8 mouse cellular contexts compared by ENCODE assay signal in the genomic region with DNA sequence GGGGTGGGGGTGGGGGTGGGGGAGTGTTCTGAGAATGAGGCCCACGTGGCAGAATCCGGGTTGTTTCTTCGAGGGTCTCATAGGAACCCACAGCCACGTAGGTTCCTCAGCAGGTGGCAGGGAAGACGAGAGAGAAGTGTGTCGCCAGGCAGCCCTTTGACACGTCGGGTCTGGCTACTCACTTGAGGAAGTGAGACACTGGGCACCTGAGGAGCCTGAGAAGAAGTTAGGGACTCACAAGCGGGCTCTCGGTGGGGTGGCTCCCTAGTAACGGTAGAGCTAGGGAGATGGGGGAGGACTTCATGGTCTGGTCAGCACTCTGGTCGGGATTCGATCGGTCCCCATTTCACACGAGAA. TPM values are rescaled to one million over a fixed set of nuclear protein-coding genes. Genes with fewer than 3 reads are reported as not detected.
A peak's percentile ranks its signal among the peaks of the same experiment; 100 is the strongest.
DNase-seq lines count a peak whose midpoint lies in the region; ATAC-seq and TF ChIP-seq lines count a peak whose summit lies in the region.

A gene (plus strand): TSS at position 79 of the 357 bp plus-strand sequence.

- no peak for DNase-seq in liver, adult 2 months (ENCODE audit: extremely low read depth, low read depth, low spot score)
- DNase-seq in liver = no peak
- DNase-seq in adrenal gland, postnatal 25 days = no peak
- no peak for DNase-seq in frontal cortex, adult 2 months (ENCODE audit: extremely low spot score in 1 of 2, low spot score in 1 of 2)
- no peak for DNase-seq in testis, postnatal 14 days (ENCODE audit: low spot score)

- no peaks in the 10 kb centered on the region for H3K9me3 ChIP-seq in hindbrain, embryonic 13.5 days
- H3K9me3 ChIP-seq in liver, embryonic 12.5 days (replicated peaks) = no peaks in the 10 kb centered on the region
- no peaks in the 10 kb centered on the region for H3K9me3 ChIP-seq in stomach, embryonic 15.5 days

- H3K27ac ChIP-seq in liver, adult 2 months (replicated peaks; ENCODE audit: insufficient read depth, low read depth, low read length) = peak within 1 kb of the TSS; percentile 95
- H3K27ac ChIP-seq in hindbrain, embryonic 13.5 days = peak within 1 kb of the TSS; percentile 97
- H3K27ac ChIP-seq in liver, embryonic 12.5 days = peak within 1 kb of the TSS; percentile 97
- peak within 1 kb of the TSS; percentile 96 for H3K27ac ChIP-seq in stomach, embryonic 15.5 days

- no peak for TF ChIP-seq POLR2A in liver, adult 2 months (IDR thresholded peaks at IDR 0.05; ENCODE audit: extremely low read depth, insufficient read depth, low read length)

- peak within 1 kb of the TSS; percentile 94 for H3K9ac ChIP-seq in liver, adult 2 months (ENCODE audit: low read depth, low read length)
- peak within 1 kb of the TSS; percentile 89 for H3K9ac ChIP-seq in hindbrain, embryonic 13.5 days
- peak within 1 kb of the TSS; percentile 96 for H3K9ac ChIP-seq in liver, embryonic 12.5 days
- H3K9ac ChIP-seq in stomach, embryonic 15.5 days = peak within 1 kb of the TSS; percentile 94

- peaks cover 5% of the 10 kb centered on the region; the same call in 1 of the 2 replicates for H3K79me2 ChIP-seq in liver, adult 2 months (ENCODE audit: control insufficient read depth, insufficient read depth, low read length)

- no peak for TF ChIP-seq CTCF in liver, adult 2 months (IDR thresholded peaks at IDR 0.05; ENCODE audit: low read depth, low read length)

- H3K4me3 ChIP-seq in liver, adult 2 months (ENCODE audit: insufficient read depth, low read depth, low read length) = peak within 1 kb of the TSS; percentile 89
- H3K4me3 ChIP-seq in hindbrain, embryonic 13.5 days = peak within 1 kb of the TSS; percentile 99
- H3K4me3 ChIP-seq in liver, embryonic 12.5 days = peak within 1 kb of the TSS; percentile 99
- H3K4me3 ChIP-seq in stomach, embryonic 15.5 days (replicated peaks) = peak within 1 kb of the TSS; percentile 98

- H3K36me3 ChIP-seq in liver, adult 2 months (ENCODE audit: control insufficient read depth, insufficient read depth, low read length) = peaks cover 16% of the 10 kb centered on the region
- H3K36me3 ChIP-seq in hindbrain, embryonic 13.5 days = peaks cover 19% of the 10 kb centered on the region
- peaks cover 28% of the 10 kb centered on the region for H3K36me3 ChIP-seq in liver, embryonic 12.5 days
- H3K36me3 ChIP-seq in stomach, embryonic 15.5 days = peaks cover 17% of the 10 kb centered on the region

- WGBS in liver, adult 2 months = 1% methylated on average over 15 of the region's 15 CpGs
- WGBS in hindbrain, embryonic 13.5 days = 0% methylated on average over 15 of the region's 15 CpGs
- 0% methylated on average over 15 of the region's 15 CpGs for WGBS in liver, embryonic 12.5 days (ENCODE audit: insufficient replicate concordance)
- WGBS in stomach, embryonic 15.5 days = under 1% methylated on average over 15 of the region's 15 CpGs

- H3K4me2 ChIP-seq in hindbrain, embryonic 13.5 days = peak within 1 kb of the TSS; percentile 89
- H3K4me2 ChIP-seq in liver, embryonic 12.5 days = peak within 1 kb of the TSS; percentile 96
- peak within 1 kb of the TSS; percentile 79 for H3K4me2 ChIP-seq in stomach, embryonic 15.5 days

- ATAC-seq in hindbrain, embryonic 13.5 days (ENCODE audit: low FRiP score) = peak; percentile 57
- ATAC-seq in liver, embryonic 12.5 days = peak; percentile 52
- ATAC-seq in stomach, embryonic 15.5 days (ENCODE audit: insufficient read depth, low FRiP score, low read depth) = peak; percentile 33

- no peaks in the 10 kb centered on the region for H3K27me3 ChIP-seq in liver, adult 2 months (ENCODE audit: control insufficient read depth, insufficient read depth, low read length)
- H3K27me3 ChIP-seq in hindbrain, embryonic 13.5 days = 0 out of 2 replicates have a peak, but pooled peaks cover 2% of the 10 kb centered on the region
- peaks cover 3% of the 10 kb centered on the region; the same call in 1 of the 2 replicates for H3K27me3 ChIP-seq in liver, embryonic 12.5 days (replicated peaks)
- H3K27me3 ChIP-seq in stomach, embryonic 15.5 days (replicated peaks) = no peaks in the 10 kb centered on the region

- H3K4me1 ChIP-seq in liver, adult 2 months (ENCODE audit: control insufficient read depth, insufficient read depth, low read length) = peaks cover 3% of the 10 kb centered on the region
- H3K4me1 ChIP-seq in hindbrain, embryonic 13.5 days (replicated peaks) = peaks cover 35% of the 10 kb centered on the region
- H3K4me1 ChIP-seq in liver, embryonic 12.5 days = peaks cover 54% of the 10 kb centered on the region
- H3K4me1 ChIP-seq in stomach, embryonic 15.5 days = peaks cover 27% of the 10 kb centered on the region

RNA-seq across cellular contexts. Expression of the gene that starts here (rescaled TPM):
- 9.4 and 16.4 TPM in 2 replicates for total RNA-seq in liver, adult 2 months (2014; rRNA removed)
- polyA plus RNA-seq in liver, adult 2 months (2012; rRNA removed) = 33.9 and 39.5 TPM in 2 replicates
- 49.2 and 59.6 TPM in 2 replicates for total RNA-seq in adrenal gland, postnatal 25 days (2021)
- 31.5 and 32.7 TPM in 2 replicates for polyA plus RNA-seq in frontal cortex, adult 2 months (2012; rRNA removed)
- 82.6 and 82.9 TPM in 2 replicates for polyA plus RNA-seq in hindbrain, embryonic 13.5 days (2015; fragmentation: Nextera tagmentation; extraction: Ambion mirVana)
- 129 and 132 TPM in 2 replicates for polyA plus RNA-seq in liver, embryonic 12.5 days (2016; fragmentation: Nextera tagmentation; extraction: Ambion mirVana)
- polyA plus RNA-seq in stomach, embryonic 15.5 days (2015; fragmentation: Nextera tagmentation; extraction: Ambion mirVana) = 132 and 143 TPM in 2 replicates
